Comparison of ENCODE assay signal across 15 mouse cellular contexts in the genomic region with DNA sequence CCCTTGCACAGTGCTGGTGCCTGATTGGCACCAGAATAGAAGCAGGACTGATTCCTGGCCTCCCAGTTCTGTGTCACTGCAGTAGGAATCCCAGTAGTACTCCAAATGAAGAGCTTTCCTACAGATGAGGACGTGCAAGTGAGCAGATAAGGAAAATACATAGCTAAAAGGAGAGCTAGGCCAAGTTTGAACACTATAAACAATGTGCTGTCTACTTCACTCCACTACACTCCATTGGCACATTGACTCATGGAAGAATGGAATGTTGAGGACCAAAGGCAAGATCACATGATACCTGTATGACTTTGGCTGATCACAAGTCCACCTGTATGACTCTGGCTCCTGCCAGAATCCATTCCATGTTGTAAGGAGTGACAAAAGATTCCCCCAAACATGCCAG.
"Had no signal": no experiment of that assay in that cellular context is flagged by ENCODE, and none has a peak within 500 bp of the region (broad histone marks: within the 10 kb centered on the region; RNA-seq: fewer than 3 reads in every experiment).

No protein-coding gene starts in this region.

- H3K4me1 ChIP-seq: neural tube, embryonic 15.5 days; stomach, embryonic 15.5 days had no signal

- H3K27ac ChIP-seq: neural tube, embryonic 15.5 days; stomach, embryonic 15.5 days; stomach, postnatal 0 days had no signal

- H3K4me3 ChIP-seq: neural tube, embryonic 15.5 days; stomach, embryonic 15.5 days had no signal

- H3K36me3 ChIP-seq: neural tube, embryonic 15.5 days; stomach, embryonic 15.5 days had no signal

- H3K9me3 ChIP-seq: neural tube, embryonic 15.5 days; stomach, embryonic 15.5 days had no signal

- DNase-seq: retina, postnatal 1 day; right cerebral cortex, adult 18-20 months; right cerebral cortex, postnatal 14 days; right cerebral cortex, postnatal 25 days; right cerebral cortex, postnatal 4 days; spleen, adult 18-20 months; thymus, adult 18-20 months; thymus, adult 2 months; thymus, postnatal 14 days; thymus, postnatal 25 days; thymus, postnatal 36 days; thymus, postnatal 4 days had no signal

- H3K9ac ChIP-seq: neural tube, embryonic 15.5 days; stomach, embryonic 15.5 days had no signal

- H3K27me3 ChIP-seq: neural tube, embryonic 15.5 days; stomach, embryonic 15.5 days had no signal

- H3K4me2 ChIP-seq: neural tube, embryonic 15.5 days; stomach, embryonic 15.5 days had no signal
